Mouse (Mus musculus): Measurements from ENCODE around the gene Tmem116. TPM values are rescaled to one million over a fixed set of nuclear protein-coding genes. Genes with fewer than 3 reads are reported as not detected.

Gene Tmem116
- total RNA-seq, 1 experiment from 2014 or later, result not detected

DNA sequence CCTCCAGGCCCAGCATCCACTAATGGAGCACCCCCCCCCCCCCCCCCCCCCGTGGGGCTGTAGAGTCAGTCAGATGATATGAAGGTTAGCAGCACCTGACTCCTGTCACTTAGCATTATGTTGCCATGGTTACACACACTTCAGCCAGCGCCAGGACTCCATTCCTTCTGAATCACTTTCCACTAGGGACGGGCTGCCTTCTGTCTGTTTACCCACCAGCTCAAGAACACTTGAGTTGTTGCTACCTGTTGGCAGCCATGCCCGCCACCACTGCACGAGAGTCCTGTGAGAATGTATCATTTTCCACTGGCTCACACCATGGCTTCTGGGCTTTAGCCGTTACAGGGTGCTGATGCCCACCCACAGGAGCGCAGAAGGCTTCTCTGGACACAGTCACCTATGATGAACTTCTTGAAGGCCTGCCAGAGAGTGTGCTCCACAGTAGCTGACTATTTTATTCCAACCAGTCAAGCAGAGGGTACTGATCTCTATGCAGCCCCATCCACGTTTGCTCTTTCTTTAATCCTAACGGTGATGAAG, 118.3 kb downstream of the Tmem116 start:
- ATAC-seq (replicated peaks; ENCODE audit: insufficient number of reproducible peaks, low FRiP score, low TSS enrichment, poor library complexity, severe bottlenecking), result no peak

DNA sequence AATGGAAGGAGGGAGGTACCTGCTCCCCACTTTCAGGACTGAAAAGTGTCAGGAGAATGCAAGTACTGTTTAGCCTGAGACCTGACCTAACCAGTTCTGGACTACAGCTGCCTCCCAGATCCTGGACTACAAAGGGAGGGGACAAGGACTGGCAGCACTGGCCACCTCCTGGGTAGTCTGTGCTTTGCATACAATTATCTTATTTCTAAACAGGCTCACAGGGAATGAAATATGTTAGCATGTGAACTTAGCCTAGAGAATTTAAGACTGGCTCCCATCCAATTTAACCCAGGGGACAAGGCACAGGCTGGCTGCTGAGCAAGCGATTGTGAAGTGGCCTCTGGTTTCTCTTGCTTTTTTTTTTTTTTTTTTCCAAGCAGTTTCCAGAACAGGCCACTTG, 119.1 kb downstream of the Tmem116 start:
- no peak for ATAC-seq (replicated peaks; ENCODE audit: insufficient number of reproducible peaks, low FRiP score, low TSS enrichment, poor library complexity, severe bottlenecking)

Other genes with a start within 250 kb of the Tmem116 start
- 599 to 801 TPM (median 613 TPM) in 3 replicates for gene Rpl6, start 247.4 kb upstream of the Tmem116 start, total RNA-seq (2017)
- gene Hectd4, start 231.7 kb upstream of the Tmem116 start, total RNA-seq (2017), result 9.9 to 34.1 TPM (median 19.9 TPM) in 3 replicates
- 146 to 183 TPM (median 155 TPM) in 3 replicates for gene Trafd1, start 66.3 kb upstream of the Tmem116 start, total RNA-seq (2017)
- 11.7 to 38.6 TPM (median 24.4 TPM) in 3 replicates for gene Naa25, start 54.0 kb upstream of the Tmem116 start, total RNA-seq (2017)
- 290 to 464 TPM (median 461 TPM) in 3 replicates for gene Erp29, start 613 bp downstream of the Tmem116 start, total RNA-seq (2017)
- gene Adam1b, start 51.5 kb downstream of the Tmem116 start, total RNA-seq (2017), result 0.57 TPM in 1 of 3 replicates, not detected in the others
- gene Adam1a, start 93.6 kb downstream of the Tmem116 start, total RNA-seq (2017), result 4.0 to 6.5 TPM (median 4.4 TPM) in 3 replicates
- gene Gm42878, start 93.6 kb downstream of the Tmem116 start, total RNA-seq (2017), result not detected in 3 replicates
- 129 to 201 TPM (median 159 TPM) in 3 replicates for gene Mapkapk5, start 94.0 kb downstream of the Tmem116 start, total RNA-seq (2017)
- 233 to 306 TPM (median 259 TPM) in 3 replicates for gene Aldh2, start 141.9 kb downstream of the Tmem116 start, total RNA-seq (2017)
- 0.10 to 6.7 TPM (median 0.96 TPM) in 3 replicates for gene Acad12, start 167.0 kb downstream of the Tmem116 start, total RNA-seq (2017)
- gene Acad10, start 208.6 kb downstream of the Tmem116 start, total RNA-seq (2017), result 1.7 to 3.4 TPM (median 2.6 TPM) in 3 replicates
- gene Brap, start 208.7 kb downstream of the Tmem116 start, total RNA-seq (2017), result 109 to 124 TPM (median 113 TPM) in 3 replicates

Data from monocyte, adult 5-6 weeks (primary cell).